Mouse (Mus musculus): ENCODE measurements around the gene Prpmp5.
"Not testable (repeated sequence)": the region's sequence is repeated elsewhere in the genome, so short reads cannot be mapped to it uniquely, and the experiment has no call there.

Gene Prpmp5

GRCm38 (mm10) chr6:132314657-132315056 lies at the start of gene Prpmp5:
TSS of gene Prpmp5 (minus strand) at chr6:132314757.
- DNase-seq (ENCODE audit: low read depth, low spot score): not testable (repeated sequence)

GRCm38 (mm10) chr6:132364034-132364433 lies 49.5 kb upstream of the Prpmp5 start, which contains the start of gene Gm8882:
TSS of gene Gm8882 (minus strand) at chr6:132364134.
- DNase-seq (ENCODE audit: low read depth, low spot score): not testable (repeated sequence)

All from retina, adult 2 months (tissue).